Mouse (Mus musculus) small intestine, adult 2 months (tissue): ENCODE results near the gene Tmem91.

Experiments used
- CTCF ChIP-seq: fragments of 200-500 bp; IDR thresholded peaks from 2 replicates; pipeline ENCODE4 v1.5.1; 2012; ENCODE audit warnings: low read depth, mild to moderate bottlenecking, control low read depth, inconsistent platforms, low read length, moderate library complexity, mixed read lengths; ENCODE audit not compliant: insufficient replicate concordance, insufficient read length; ENCODE audit errors: extremely low read depth
- POLR2A ChIP-seq: fragments of 200-500 bp; IDR thresholded peaks from 2 replicates; pipeline ENCODE4 v1.6.1; 2012; ENCODE audit warnings: low read depth, mild to moderate bottlenecking, control low read depth, inconsistent platforms, low read length, moderate library complexity

GRCm38 (mm10) chr7:25672442-25672841 lies 2.5 kb downstream of the Tmem91 start:
- TF ChIP-seq POLR2A (no peak), CTCF (peak; percentile 18; the same call in 1 of the 2 replicates)
